Mouse (Mus musculus): Measurements from ENCODE around the gene Gm45140. TPM values are rescaled to one million over a fixed set of nuclear protein-coding genes. Genes with fewer than 3 reads are reported as not detected.

Gene Gm45140
- total and polyA plus RNA-seq, 3 experiments: 4.3 to 25.7 (median 13.0) TPM

DNA sequence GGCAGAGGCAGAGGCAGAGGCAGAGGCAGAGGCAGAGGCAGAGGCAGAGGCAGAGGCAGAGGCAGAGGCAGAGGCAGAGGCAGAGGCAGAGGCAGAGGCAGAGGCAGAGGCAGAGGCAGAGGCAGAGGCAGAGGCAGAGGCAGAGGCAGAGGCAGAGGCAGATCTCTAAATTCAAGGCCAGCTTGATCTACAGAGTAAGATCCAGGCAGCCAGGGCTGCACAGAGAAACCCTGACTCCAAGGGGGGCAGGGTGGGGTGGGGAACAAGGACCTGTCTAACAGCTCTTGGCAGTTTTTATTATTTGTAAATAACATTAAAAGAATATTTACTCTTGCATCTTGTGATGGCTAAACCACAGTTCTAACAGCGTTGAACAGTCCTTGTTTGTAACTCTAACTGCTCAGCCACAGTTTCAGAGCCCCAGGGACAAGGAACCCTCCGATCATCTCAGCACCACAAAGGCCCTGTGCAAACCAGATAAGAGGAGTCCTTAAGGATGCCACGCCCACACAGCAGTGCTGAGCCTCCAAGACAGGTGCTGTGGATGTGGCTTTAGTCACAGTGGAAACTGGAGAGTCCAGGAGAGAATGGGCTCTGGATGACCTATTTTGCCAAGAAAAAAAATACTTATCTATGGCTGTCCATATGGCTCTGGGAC, 59.9 kb downstream of the Gm45140 start:
- no peaks in the 10 kb centered on the region for H3K36me3 ChIP-seq (replicated peaks in 1 of 2; ENCODE audit: control insufficient read depth in 1 of 2, insufficient read depth in 1 of 2, low read length in 1 of 2)
- TF ChIP-seq USF2 (conservative IDR thresholded peaks at IDR 0.05; ENCODE audit: low read depth, low read length) (no peak), CHD1 (IDR thresholded peaks at IDR 0.05; ENCODE audit: low read depth, low read length) (no peak), SMC3 (IDR thresholded peaks at IDR 0.05; ENCODE audit: low read depth, low read length) (no peak), MAZ (IDR thresholded peaks at IDR 0.05; ENCODE audit: low read depth, low read length) (no peak), MAX (IDR thresholded peaks at IDR 0.05; ENCODE audit: low read length) (no peak), TCF12 (IDR thresholded peaks at IDR 0.05; ENCODE audit: low read depth, low read length) (no peak), MAFK (IDR thresholded peaks at IDR 0.05; ENCODE audit: insufficient replicate concordance, low read length) (no peak), KAT2A (IDR thresholded peaks at IDR 0.05; ENCODE audit: insufficient replicate concordance, low read length) (no peak), GABPA (IDR thresholded peaks at IDR 0.05; ENCODE audit: insufficient replicate concordance, low read depth, low read length) (no peak), JUND (conservative IDR thresholded peaks at IDR 0.05; ENCODE audit: low read depth, low read length) (no peak), ZNF384 (IDR thresholded peaks at IDR 0.05; ENCODE audit: low read depth, low read length) (no peak), ZMIZ1 (IDR thresholded peaks at IDR 0.05; ENCODE audit: low read depth, low read length) (no peak)
- DNase-seq (ENCODE audit: extremely low read depth): no peak
- no peaks in the 10 kb centered on the region for H3K79me2 ChIP-seq (replicated peaks; ENCODE audit: control insufficient read depth, extremely low read depth, insufficient read depth, poor library complexity, severe bottlenecking)
- H3K27me3 ChIP-seq (replicated peaks): no peaks in the 10 kb centered on the region
- H3K9ac ChIP-seq (ENCODE audit: insufficient read depth, low read depth): no peak overlapping the region
- H3K9me3 ChIP-seq (replicated peaks; ENCODE audit: low read length): peaks cover 5% of the 10 kb centered on the region
- dilution Hi-C loops (cut with MboI; ENCODE audit: extremely low pct_ligation_motif_present, extremely low pct_unique_long_range_greater_than_20kb, low sequenced_read_pairs): no loop called here
- no peak overlapping the region for H3K4me3 ChIP-seq (replicated peaks in 1 of 3; ENCODE audit: low read depth in 2 of 3, low read length in 2 of 3, poor library complexity in 1 of 3)
- H3K27ac ChIP-seq (ENCODE audit: insufficient read depth, low read depth): no peak overlapping the region
- no peak overlapping the region for H3K4me2 ChIP-seq (ENCODE audit: insufficient read depth, low read depth, poor library complexity, severe bottlenecking)
- peaks cover 0 to 9% of the 10 kb centered on the region in 2 experiments; a peak in 2 of 4 replicates for H3K4me1 ChIP-seq (ENCODE audit: control insufficient read depth in 1 of 2, insufficient read depth in 2 of 2)
- in situ Hi-C loops (cut with MboI; ENCODE audit: low pct_ligation_motif_present, low pct_unique_long_range_greater_than_20kb, low sequenced_read_pairs): no loop called here

DNA sequence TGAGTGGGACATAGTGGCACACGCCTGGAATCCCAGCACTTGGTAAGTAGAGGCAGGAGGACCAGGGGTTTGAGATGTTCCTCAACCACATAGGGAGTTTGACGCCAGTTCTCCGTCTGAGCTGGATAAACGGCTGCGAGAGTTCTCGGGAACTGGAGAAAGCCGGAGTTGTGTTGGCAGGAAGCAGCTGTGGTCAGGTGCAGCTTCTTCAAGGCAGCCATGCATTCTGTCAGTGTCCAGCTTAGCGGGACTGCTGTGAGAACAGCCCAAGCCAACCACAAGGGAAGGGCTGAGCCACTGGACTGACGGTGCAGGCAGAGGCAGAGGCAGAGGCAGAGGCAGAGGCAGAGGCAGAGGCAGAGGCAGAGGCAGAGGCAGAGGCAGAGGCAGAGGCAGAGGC, 60.7 kb downstream of the Gm45140 start:
- dilution Hi-C loops (cut with MboI; ENCODE audit: extremely low pct_ligation_motif_present, extremely low pct_unique_long_range_greater_than_20kb, low sequenced_read_pairs): no loop called here
- no peak for DNase-seq (ENCODE audit: extremely low read depth)

More for the DNA sequence above, 60.7 kb downstream of the Gm45140 start:
- in situ Hi-C loops (cut with MboI; ENCODE audit: low pct_ligation_motif_present, low pct_unique_long_range_greater_than_20kb, low sequenced_read_pairs): no loop called here
- no peaks in the 10 kb centered on the region for H3K36me3 ChIP-seq (replicated peaks in 1 of 2; ENCODE audit: control insufficient read depth in 1 of 2, insufficient read depth in 1 of 2, low read length in 1 of 2)
- TF ChIP-seq BHLHE40 (IDR thresholded peaks at IDR 0.05; ENCODE audit: low read depth, low read length) (no peak), E2F4 (IDR thresholded peaks at IDR 0.05; ENCODE audit: insufficient replicate concordance, low read depth, low read length) (no peak), MYC (IDR thresholded peaks at IDR 0.05; ENCODE audit: low read depth, low read length) (no peak), UBTF (IDR thresholded peaks at IDR 0.05; ENCODE audit: low read depth, low read length) (no peak), PAX5 (IDR thresholded peaks at IDR 0.05; ENCODE audit: low read length) (no peak), CHD1 (IDR thresholded peaks at IDR 0.05; ENCODE audit: low read depth, low read length) (no peak), EP300 (IDR thresholded peaks at IDR 0.05; ENCODE audit: low read length) (no peak), POLR2A (IDR thresholded peaks at IDR 0.05; ENCODE audit: low read depth, low read length) (no peak), NRF1 (IDR thresholded peaks at IDR 0.05; ENCODE audit: low read depth, low read length) (no peak), ZC3H11A (IDR thresholded peaks at IDR 0.05; ENCODE audit: low read depth, low read length) (no peak), SIN3A (IDR thresholded peaks at IDR 0.05; ENCODE audit: low read length) (no peak), GABPA (IDR thresholded peaks at IDR 0.05; ENCODE audit: insufficient replicate concordance, low read depth, low read length) (no peak), CHD2 (IDR thresholded peaks at IDR 0.05; ENCODE audit: low read length) (no peak), CTCF (conservative IDR thresholded peaks at IDR 0.05 in 1 of 2, IDR thresholded peaks at IDR 0.05 in 1 of 2; ENCODE audit: low read depth in 2 of 2, low read length in 2 of 2) (no peak), KAT2A (IDR thresholded peaks at IDR 0.05; ENCODE audit: insufficient replicate concordance, low read length) (no peak), JUN (IDR thresholded peaks at IDR 0.05; ENCODE audit: insufficient read depth, low read depth, low read length) (no peak), RCOR1 (conservative IDR thresholded peaks at IDR 0.05; ENCODE audit: low read depth, low read length) (no peak), ZMIZ1 (IDR thresholded peaks at IDR 0.05; ENCODE audit: low read depth, low read length) (no peak), MAFK (IDR thresholded peaks at IDR 0.05; ENCODE audit: insufficient replicate concordance, low read length) (no peak)
- no peak overlapping the region for H3K4me3 ChIP-seq (replicated peaks in 1 of 3; ENCODE audit: low read depth in 2 of 3, low read length in 2 of 3, poor library complexity in 1 of 3)
- H3K79me2 ChIP-seq (replicated peaks; ENCODE audit: control insufficient read depth, extremely low read depth, insufficient read depth, poor library complexity, severe bottlenecking): no peaks in the 10 kb centered on the region
- H3K4me1 ChIP-seq (ENCODE audit: control insufficient read depth in 1 of 2, insufficient read depth in 2 of 2): peaks cover 0 to 15% of the 10 kb centered on the region in 2 experiments; a peak in 2 of 4 replicates
- H3K9me3 ChIP-seq (replicated peaks; ENCODE audit: low read length): peaks cover 5% of the 10 kb centered on the region
- H3K4me2 ChIP-seq (ENCODE audit: insufficient read depth, low read depth, poor library complexity, severe bottlenecking): no peak overlapping the region
- no peaks in the 10 kb centered on the region for H3K27me3 ChIP-seq (replicated peaks)
- H3K9ac ChIP-seq (ENCODE audit: insufficient read depth, low read depth): no peak overlapping the region
- no peak overlapping the region for H3K27ac ChIP-seq (ENCODE audit: insufficient read depth, low read depth)

Data from CH12.LX (cell line).